Mouse (Mus musculus): ENCODE measurements at regions not wholly inside any gene's neighbourhood (a gene's known extent, or its start where the extent isn't known, plus 50 kb on each side); places are given as distances from the start of the nearest gene placed in this dataset.

- TF ChIP-seq POLR2A (IDR thresholded peaks at IDR 0.05; ENCODE audit: low read depth, low read length) (no peak), CTCF (IDR thresholded peaks at IDR 0.05; ENCODE audit: borderline replicate concordance, insufficient read depth, low read length) (no peak)
These were observed 138.3 kb downstream of the Cdca7 start for GRCm38 (mm10) chr2:72614256-72614655.

All from embryonic fibroblast, embryonic 13.5 days (primary cell).